Mouse (Mus musculus) regulatory T cell (primary cell): ENCODE data around the gene Trim12c.
"Not testable (repeated sequence)": the region's sequence is repeated elsewhere in the genome, so short reads cannot be mapped to it uniquely, and the experiment has no call there.

ENCODE experiments used
- in situ Hi-C: fragments of 300-600 bp; cut with MboI, MseI; formaldehyde crosslinking; loops from one replicate; pipeline ENCODE4 v1.15.1; 2025; ENCODE audit warnings: high pct_unique_total_duplicates

Trim12c gene

GRCm38 (mm10) chr7:104352717-104353599 is at the start of gene Trim12c:
Gene Trim12c, minus strand, starts transcription at chr7:104353362.
- in situ Hi-C loops = loop anchor here (5.0 kb wide), 1 partner anchor 94 kb away; no protein-coding TSS in a partner anchor

GRCm38 (mm10) chr7:104401140-104401539 is 48.0 kb upstream of the Trim12c start:
- in situ Hi-C loops = loop anchor here (5.0 kb wide), 1 partner anchor 61 kb away; no protein-coding TSS in a partner anchor

GRCm38 (mm10) chr7:104400698-104401097 is 47.5 kb upstream of the Trim12c start, which contains the start of gene Trim30c:
Gene Trim30c, minus strand, starts transcription at chr7:104400837.
- in situ Hi-C loops = loop anchor here (5.0 kb wide), 1 partner anchor 62 kb away; no protein-coding TSS in a partner anchor

- in situ Hi-C loops = no loop called here
Observed at GRCm38 (mm10) chr7:104398492-104398891, 45.3 kb upstream of the Trim12c start.

- in situ Hi-C loops = loop anchor here (5.0 kb wide), 1 partner anchor 232 kb away; the partner anchor contains the start of gene Olfr655
Observed at GRCm38 (mm10) chr7:104369736-104370414, 16.7 kb upstream of the Trim12c start, which contains the start of gene Trim30b. Gene Trim30b, minus strand, starts transcription at chr7:104369884.

GRCm38 (mm10) chr7:104366339-104366738 is 13.2 kb upstream of the Trim12c start:
- in situ Hi-C loops = loop anchor here (5.0 kb wide), 1 partner anchor 236 kb away; the partner anchor contains the start of gene Olfr655

- in situ Hi-C loops = loop anchor here (5.0 kb wide), 1 partner anchor 94 kb away; no protein-coding TSS in a partner anchor
Observed at GRCm38 (mm10) chr7:104353600-104353967, 422 bp upstream of the Trim12c start.

GRCm38 (mm10) chr7:104348043-104348442 is 5.1 kb downstream of the Trim12c start:
- in situ Hi-C loops = loop anchor here (10.0 kb wide), 1 partner anchor 1863 kb away; the partner anchor contains the start of genes Olfr543 and Olfr544

GRCm38 (mm10) chr7:104340744-104341143 is 12.4 kb downstream of the Trim12c start:
- in situ Hi-C loops = loop anchor here (10.0 kb wide), 1 partner anchor 1856 kb away; the partner anchor contains the start of genes Olfr543 and Olfr544

- in situ Hi-C loops = not testable (repeated sequence)
Observed at GRCm38 (mm10) chr7:104335547-104335946, 17.6 kb downstream of the Trim12c start.

- in situ Hi-C loops = not testable (repeated sequence)
Observed at GRCm38 (mm10) chr7:104329171-104329570, 24.0 kb downstream of the Trim12c start, which contains the start of gene Trim34b. Gene Trim34b, plus strand, starts transcription at chr7:104329471.

GRCm38 (mm10) chr7:104322028-104322427 is 31.1 kb downstream of the Trim12c start:
- in situ Hi-C loops = no loop called here

- in situ Hi-C loops = loop anchor here (5.0 to 10.0 kb wide), 2 partner anchors 42 to 71 kb away; partner anchors contain the start of gene Trim34a
Observed at GRCm38 (mm10) chr7:104315369-104316080, 37.6 kb downstream of the Trim12c start, which contains the start of gene Trim12a. Gene Trim12a, minus strand, starts transcription at chr7:104315466.

GRCm38 (mm10) chr7:104314796-104315353 is 38.3 kb downstream of the Trim12c start:
- in situ Hi-C loops = loop anchor here (5.0 to 10.0 kb wide), 2 partner anchors 42 to 70 kb away; partner anchors contain the start of gene Trim34a

GRCm38 (mm10) chr7:104291638-104292400 is 61.3 kb downstream of the Trim12c start:
- in situ Hi-C loops = loop anchor here (25.0 kb wide), 1 partner anchor 1120 kb away; the partner anchor contains the start of genes Cnga4 and Fam160a2

GRCm38 (mm10) chr7:104290641-104291040 is 62.5 kb downstream of the Trim12c start:
- in situ Hi-C loops = loop anchor here (25.0 kb wide), 1 partner anchor 1122 kb away; the partner anchor contains the start of genes Cnga4 and Fam160a2
